Mouse (Mus musculus) embryonic facial prominence, embryonic 15.5 days (tissue): ENCODE data around the gene Ddias. TPM values are rescaled to one million over a fixed set of nuclear protein-coding genes. Genes with fewer than 3 reads are reported as not detected.

Source experiments
- ATAC-seq: fragments of 200-750 bp; cut with Nextera tagmentation; 2 replicates; pipeline ENCODE4 v1.8.0; 2017; ENCODE audit warnings: low read depth, moderate TSS enrichment; ENCODE audit not compliant: insufficient number of reproducible peaks, low FRiP score, low TSS enrichment
- H3K27ac ChIP-seq: fragments of 300-500 bp; sonication (generic); replicated peaks from 2 replicates; pipeline ENCODE4 v1.5.1; 2015; ENCODE audit warnings: mild to moderate bottlenecking, inconsistent platforms
- H3K27me3 ChIP-seq: fragments of 300-500 bp; sonication (generic); 2 replicates; pipeline ENCODE4 v1.6.1; 2015; ENCODE audit warnings: inconsistent platforms
- H3K36me3 ChIP-seq: fragments of 300-500 bp; sonication (generic); 2 replicates; pipeline ENCODE4 v1.6.1; 2015; ENCODE audit warnings: mild to moderate bottlenecking, inconsistent platforms
- H3K4me1 ChIP-seq: fragments of 300-500 bp; sonication (generic); 2 replicates; pipeline ENCODE4 v1.6.1; 2015; ENCODE audit warnings: inconsistent platforms
- H3K4me2 ChIP-seq: fragments of 300-500 bp; sonication (generic); replicated peaks from 2 replicates; pipeline ENCODE4 v1.6.1; 2015; ENCODE audit warnings: mild to moderate bottlenecking, inconsistent platforms
- H3K4me3 ChIP-seq: fragments of 300-500 bp; sonication (generic); replicated peaks from 2 replicates; pipeline ENCODE4 v1.5.1; 2015; ENCODE audit warnings: mild to moderate bottlenecking, inconsistent platforms
- H3K9ac ChIP-seq: fragments of 300-500 bp; sonication (generic); 2 replicates; pipeline ENCODE4 v1.6.1; 2015; ENCODE audit warnings: inconsistent platforms
- H3K9me3 ChIP-seq: fragments of 300-500 bp; sonication (generic); replicated peaks from 2 replicates; pipeline ENCODE4 v1.6.1; 2016; ENCODE audit warnings: inconsistent platforms
- WGBS: fragments of 180-500 bp; shearing (Covaris S2); methylation state at CpG from one replicate; pipeline ENCODE4 v1.1.7; 2015; 5-methylcytosine and 5-hydroxymethylcytosine counted together
- polyA plus RNA-seq: library from polyadenylated mRNA; unstranded; fragments of >200 nt; fragmentation: Nextera tagmentation; extraction: Ambion mirVana; gene quantifications from 2 replicates; pipeline ENCODE4 v1.2.1, GENCODE M21; 2015

The Ddias gene
- polyA plus RNA-seq, 1 experiment from 2014 or later, result 10.4 TPM

- Histone ChIP-seq H3K4me3 (no peak overlapping the region), H3K27ac (no peak overlapping the region), H3K9ac (no peak overlapping the region), H3K9me3 (no peaks in the 10 kb centered on the region), H3K36me3 (no peaks in the 10 kb centered on the region), H3K27me3 (no peaks in the 10 kb centered on the region), H3K4me2 (no peak overlapping the region), H3K4me1 (no peaks in the 10 kb centered on the region)
- 86% methylated on average over 7 of the region's 7 CpGs for WGBS
- ATAC-seq, result no peak
Observed at GRCm38 (mm10) chr7:92886801-92887200, 12.8 kb upstream of the Ddias start.

- H3K9ac ChIP-seq, result no peak overlapping the region
- no peak overlapping the region for H3K4me2 ChIP-seq
- WGBS, result 76% methylated on average over 6 of the region's 6 CpGs
- no peaks in the 10 kb centered on the region for H3K4me1 ChIP-seq
- no peak overlapping the region for H3K4me3 ChIP-seq
- H3K27me3 ChIP-seq, result no peaks in the 10 kb centered on the region
- no peaks in the 10 kb centered on the region for H3K9me3 ChIP-seq
- no peak overlapping the region for H3K27ac ChIP-seq
- H3K36me3 ChIP-seq, result no peaks in the 10 kb centered on the region
- ATAC-seq, result no peak
Observed at GRCm38 (mm10) chr7:92884998-92885660, 11.1 kb upstream of the Ddias start.

- Histone ChIP-seq H3K27me3 (no peaks in the 10 kb centered on the region), H3K36me3 (no peaks in the 10 kb centered on the region), H3K27ac (no peak overlapping the region), H3K4me3 (no peak overlapping the region), H3K4me2 (no peak overlapping the region), H3K9ac (no peak overlapping the region), H3K9me3 (no peaks in the 10 kb centered on the region), H3K4me1 (no peaks in the 10 kb centered on the region)
- no peak for ATAC-seq
- 87% methylated on average over 9 of the region's 9 CpGs for WGBS
Observed at GRCm38 (mm10) chr7:92883850-92884716, 10.0 kb upstream of the Ddias start.

DNA sequence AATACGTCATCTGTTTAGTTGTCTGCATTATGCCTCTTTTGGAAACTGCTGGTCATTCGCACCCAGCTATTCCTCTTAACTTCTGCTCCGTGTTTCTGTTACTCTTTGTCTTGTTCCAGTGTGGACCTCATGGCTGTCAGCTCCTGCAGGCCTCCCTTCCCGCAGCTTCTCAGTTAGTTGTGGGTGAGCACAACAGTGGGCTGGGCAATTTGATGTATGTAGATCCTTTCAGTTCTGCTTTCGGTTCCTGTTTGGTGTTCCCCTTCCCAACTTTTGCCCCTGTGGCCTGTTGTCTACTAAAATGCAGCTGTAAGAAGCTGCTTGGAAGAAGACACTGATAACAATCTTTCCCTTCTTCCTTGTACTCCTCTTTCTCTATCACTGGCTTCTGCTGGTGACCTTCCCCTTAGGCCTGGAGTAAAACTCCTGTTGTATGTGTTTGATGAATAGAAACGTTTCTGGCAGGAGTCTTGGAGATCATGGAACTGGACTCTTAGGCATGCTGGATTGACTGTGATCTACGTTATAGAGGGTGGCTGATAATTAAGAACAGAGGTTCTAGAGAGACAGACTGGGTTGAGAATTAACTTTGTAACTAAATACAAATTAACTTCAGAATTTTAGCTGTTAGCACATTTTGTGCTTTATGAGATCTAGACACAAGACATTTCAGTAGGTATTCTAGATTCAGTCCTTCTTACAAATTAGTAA, 4.7 kb upstream of the Ddias start:
- Histone ChIP-seq H3K9ac (no peak overlapping the region), H3K27me3 (no peaks in the 10 kb centered on the region), H3K36me3 (no peaks in the 10 kb centered on the region), H3K4me3 (no peak overlapping the region), H3K9me3 (no peaks in the 10 kb centered on the region), H3K4me1 (peaks cover 14% of the 10 kb centered on the region), H3K27ac (no peak overlapping the region), H3K4me2 (no peak overlapping the region)
- no peak for ATAC-seq
- WGBS, result 70% methylated on average over 7 of the region's 7 CpGs

DNA sequence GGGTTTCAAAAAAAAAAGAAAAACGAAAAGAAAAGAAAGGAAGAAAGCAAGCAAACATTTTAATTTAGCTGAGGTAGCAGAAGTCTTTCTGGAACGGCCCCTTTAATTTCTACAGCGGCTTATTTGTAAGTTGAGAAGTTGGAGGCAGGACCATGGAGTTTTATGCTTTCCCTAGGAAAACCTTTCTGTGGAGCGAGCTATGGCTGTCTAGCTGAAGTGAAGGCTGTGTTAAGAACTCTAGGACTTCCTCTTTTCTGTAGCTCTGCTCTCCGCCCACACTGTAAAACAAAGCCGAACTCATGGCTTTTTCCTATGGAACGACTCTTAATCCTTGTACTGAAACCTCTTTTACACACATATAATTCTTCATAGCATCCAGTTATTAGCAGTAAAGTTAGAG, 2.5 kb upstream of the Ddias start:
- Histone ChIP-seq H3K9ac (0 out of 2 replicates have a peak overlapping the region, but pooled peaks have one; percentile 1), H3K36me3 (no peaks in the 10 kb centered on the region), H3K9me3 (no peaks in the 10 kb centered on the region), H3K27me3 (no peaks in the 10 kb centered on the region), H3K4me1 (peaks cover 21% of the 10 kb centered on the region), H3K27ac (peak overlapping the region; percentile 76), H3K4me3 (peak overlapping the region; percentile 73), H3K4me2 (peak overlapping the region; percentile 76)
- no peak for ATAC-seq
- 12% methylated on average over 7 of the region's 7 CpGs for WGBS

DNA sequence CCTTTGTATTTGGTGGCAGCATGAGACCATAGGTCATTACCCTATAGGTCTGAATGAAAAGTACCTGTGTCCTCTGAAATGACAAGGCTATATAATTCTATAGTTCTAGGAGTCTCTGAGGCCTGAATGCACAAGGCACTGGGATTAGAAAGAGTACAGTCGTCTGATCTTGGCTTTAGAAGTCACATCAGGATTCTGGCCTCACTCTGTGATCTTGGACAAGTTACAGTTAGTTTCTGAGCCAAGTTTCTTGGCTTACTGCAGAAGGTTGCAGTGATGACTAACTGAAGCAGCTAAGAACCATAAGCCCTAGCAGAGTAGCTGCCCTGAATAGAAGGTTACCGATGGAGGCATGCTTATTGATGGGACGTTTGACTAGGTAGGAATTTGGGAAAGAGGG, 2.0 kb upstream of the Ddias start:
- no peak overlapping the region for H3K9ac ChIP-seq
- WGBS, result 22% methylated on average over 3 of the region's 3 CpGs

DNA sequence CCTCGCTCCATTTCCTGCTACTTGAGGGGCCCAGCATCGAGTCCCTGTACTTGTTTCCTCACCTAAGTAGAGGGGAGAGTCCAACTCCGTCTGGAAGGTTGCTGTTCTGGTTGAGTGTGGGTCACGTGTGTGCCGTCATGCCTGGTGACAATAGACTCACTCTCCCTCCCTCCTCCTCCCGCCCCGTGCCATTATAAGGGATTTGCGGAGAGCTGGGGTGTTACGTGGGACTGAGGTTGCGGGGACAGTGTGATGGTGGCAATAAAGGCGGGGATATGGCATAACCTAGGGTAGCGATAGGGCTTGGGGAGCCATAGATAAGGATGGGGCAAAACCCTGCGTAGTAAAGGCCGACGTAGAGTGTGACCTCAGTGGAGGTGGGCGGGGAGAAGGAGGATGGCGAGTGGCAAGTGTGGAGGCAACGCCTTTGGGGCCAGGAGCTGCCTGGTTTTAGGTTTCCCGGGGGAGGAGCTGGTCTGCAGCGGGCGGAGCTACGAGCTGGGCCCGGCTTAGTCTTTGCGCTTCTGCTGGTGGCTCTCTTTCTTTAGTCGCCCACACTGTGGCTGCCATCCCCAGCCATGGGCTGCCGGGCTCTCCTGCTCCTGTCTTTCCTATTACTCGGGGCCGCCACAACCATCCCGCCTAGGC, 838 bp upstream of the Ddias start:
- WGBS, result under 1% methylated on average over 29 of the region's 29 CpGs
- peak overlapping the region; percentile 73 for H3K4me3 ChIP-seq
- H3K9me3 ChIP-seq, result no peaks in the 10 kb centered on the region
- ATAC-seq, result peak; percentile 89
- peak overlapping the region; percentile 76 for H3K4me2 ChIP-seq
- no peaks in the 10 kb centered on the region for H3K36me3 ChIP-seq
- peak overlapping the region; percentile 71 for H3K9ac ChIP-seq
- peak overlapping the region; percentile 99 for H3K27ac ChIP-seq
- H3K27me3 ChIP-seq, result no peaks in the 10 kb centered on the region
- H3K4me1 ChIP-seq, result peaks cover 21% of the 10 kb centered on the region

More for the DNA sequence above, 2.0 kb upstream of the Ddias start:
- no peaks in the 10 kb centered on the region for H3K36me3 ChIP-seq
- no peaks in the 10 kb centered on the region for H3K27me3 ChIP-seq
- peak overlapping the region; percentile 76 for H3K4me2 ChIP-seq
- peak overlapping the region; percentile 99 for H3K27ac ChIP-seq
- no peak for ATAC-seq
- peak overlapping the region; percentile 73 for H3K4me3 ChIP-seq
- H3K9me3 ChIP-seq, result no peaks in the 10 kb centered on the region
- H3K4me1 ChIP-seq, result peaks cover 21% of the 10 kb centered on the region

DNA sequence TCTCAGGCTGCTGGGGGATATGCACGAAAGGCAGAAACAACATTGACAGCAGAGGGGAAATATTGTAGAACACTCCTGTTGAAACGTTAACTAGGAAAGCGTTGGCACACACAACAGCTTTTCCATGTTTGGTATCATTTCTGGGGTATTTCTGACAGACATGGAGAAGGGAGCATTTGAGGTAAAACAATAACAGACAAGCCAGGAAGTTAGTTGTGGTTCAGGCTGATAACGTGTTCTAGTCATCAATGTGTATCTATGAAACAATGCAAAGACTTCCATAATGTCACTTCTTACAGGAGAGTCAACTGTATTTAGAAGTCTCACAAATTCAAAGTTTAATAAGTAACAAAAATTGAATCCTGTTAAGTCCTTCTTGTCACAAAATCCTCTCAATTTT, 2.5 kb downstream of the Ddias start:
- no peaks in the 10 kb centered on the region for H3K27me3 ChIP-seq
- H3K27ac ChIP-seq, result no peak overlapping the region
- peaks cover 16% of the 10 kb centered on the region for H3K4me1 ChIP-seq
- 87% methylated on average over 4 of the region's 4 CpGs for WGBS
- H3K36me3 ChIP-seq, result 0 out of 2 replicates have a peak, but pooled peaks cover 4% of the 10 kb centered on the region
- no peak overlapping the region for H3K4me3 ChIP-seq
- no peaks in the 10 kb centered on the region for H3K9me3 ChIP-seq
- no peak overlapping the region for H3K9ac ChIP-seq
- no peak for ATAC-seq
- H3K4me2 ChIP-seq, result no peak overlapping the region

DNA sequence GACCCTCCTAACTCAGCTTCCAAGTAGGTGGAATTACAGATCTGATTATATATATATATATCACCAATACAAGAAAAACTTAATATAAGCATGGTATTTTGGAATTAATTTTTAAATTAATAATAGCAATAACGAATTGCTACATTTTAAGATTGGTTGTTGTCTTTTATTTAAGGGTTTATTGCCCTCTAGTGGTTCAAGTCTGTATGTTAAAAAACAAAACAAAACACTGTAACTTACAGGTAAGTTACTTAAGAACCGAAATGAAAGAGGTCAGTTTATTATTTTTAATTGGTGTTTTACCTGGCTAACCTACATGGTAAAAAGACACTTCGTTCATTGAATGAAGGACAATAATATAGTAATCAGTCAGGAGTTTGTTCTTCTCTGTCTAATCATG, 3.9 kb downstream of the Ddias start:
- Histone ChIP-seq H3K36me3 (0 out of 2 replicates have a peak, but pooled peaks cover 4% of the 10 kb centered on the region), H3K4me2 (no peak overlapping the region), H3K27ac (no peak overlapping the region), H3K9ac (no peak overlapping the region), H3K4me3 (no peak overlapping the region), H3K27me3 (no peaks in the 10 kb centered on the region), H3K4me1 (0 out of 2 replicates have a peak, but pooled peaks cover 7% of the 10 kb centered on the region), H3K9me3 (no peaks in the 10 kb centered on the region)
- 61% methylated on average over 3 of the region's 3 CpGs for WGBS
- no peak for ATAC-seq

DNA sequence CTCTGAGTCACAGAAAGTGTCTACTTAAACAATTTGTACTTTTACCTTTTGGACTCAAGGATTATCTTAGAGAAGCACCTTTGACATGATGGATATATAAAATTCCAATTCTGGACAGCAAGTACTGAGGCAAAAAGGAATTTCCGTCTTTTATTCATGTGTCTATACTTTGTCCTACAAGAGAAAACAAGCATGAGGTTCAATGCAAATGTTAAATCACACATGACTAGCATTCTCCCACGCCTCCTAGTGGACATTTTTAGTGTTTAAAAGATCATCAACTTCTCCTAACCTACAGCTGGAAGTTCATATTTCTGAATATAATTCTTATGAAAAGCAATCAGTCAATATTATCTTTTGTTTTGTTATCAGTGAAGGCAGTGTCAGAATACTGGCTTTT, 7.5 kb downstream of the Ddias start:
- no peak overlapping the region for H3K9ac ChIP-seq
- WGBS, result 15% methylated on average over 2 of the region's 2 CpGs
- H3K9me3 ChIP-seq, result no peaks in the 10 kb centered on the region
- no peaks in the 10 kb centered on the region for H3K4me1 ChIP-seq
- H3K4me2 ChIP-seq, result no peak overlapping the region
- H3K36me3 ChIP-seq, result 0 out of 2 replicates have a peak, but pooled peaks cover 4% of the 10 kb centered on the region
- no peak overlapping the region for H3K4me3 ChIP-seq
- no peak for ATAC-seq
- H3K27me3 ChIP-seq, result no peaks in the 10 kb centered on the region
- no peak overlapping the region for H3K27ac ChIP-seq

DNA sequence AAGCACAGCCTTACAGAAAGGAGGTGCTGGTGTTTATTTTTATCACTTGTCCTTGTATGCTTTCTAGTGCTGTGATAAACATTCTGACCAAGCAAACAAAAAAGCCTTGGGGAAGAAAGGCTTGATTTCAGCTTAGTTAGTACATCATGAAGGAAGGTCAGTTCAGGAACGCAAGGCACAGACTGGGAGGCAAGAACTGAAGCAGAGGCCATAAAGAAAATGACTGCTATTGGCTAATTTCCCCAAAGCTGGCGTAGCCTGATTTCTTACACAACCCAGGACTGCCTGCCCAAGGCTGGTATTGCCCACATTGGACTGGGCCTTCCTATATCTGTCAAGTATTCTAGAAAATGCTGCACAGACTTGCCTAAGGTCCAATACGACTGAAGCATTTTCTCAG, 25.8 kb downstream of the Ddias start:
- Histone ChIP-seq H3K9me3 (no peaks in the 10 kb centered on the region), H3K4me1 (no peaks in the 10 kb centered on the region), H3K4me2 (no peak overlapping the region), H3K27ac (no peak overlapping the region), H3K4me3 (no peak overlapping the region), H3K36me3 (no peaks in the 10 kb centered on the region), H3K9ac (no peak overlapping the region), H3K27me3 (no peaks in the 10 kb centered on the region)
- no peak for ATAC-seq
- 89% methylated on average over 3 of the region's 3 CpGs for WGBS
